Mouse (Mus musculus) liver, adult 2 months (tissue): Measurements from ENCODE around the gene Glb1l. TPM values are rescaled to one million over a fixed set of nuclear protein-coding genes. Genes with fewer than 3 reads are reported as not detected.
"Not testable (repeated sequence)": the region's sequence is repeated elsewhere in the genome, so short reads cannot be mapped to it uniquely, and the experiment has no call there.

Source experiments
- DNase-seq: peaks from one replicate; pipeline ENCODE4 v3.0.0-alpha.2; 2011; ENCODE audit warnings: low read depth, low spot score; ENCODE audit errors: extremely low read depth
- H3K27ac ChIP-seq: fragments of 200-500 bp; replicated peaks from 2 replicates; pipeline ENCODE4 v1.5.1; 2012; ENCODE audit warnings: low read depth, mild to moderate bottlenecking, control low read depth, inconsistent platforms, low read length; ENCODE audit not compliant: insufficient read depth
- H3K27me3 ChIP-seq: fragments of 200-500 bp; 2 replicates; pipeline ENCODE4 v1.6.1; 2012; ENCODE audit warnings: mild to moderate bottlenecking, moderate library complexity, low read length, inconsistent platforms; ENCODE audit not compliant: control insufficient read depth, insufficient read depth
- H3K36me3 ChIP-seq: fragments of 200-500 bp; 2 replicates; pipeline ENCODE4 v1.6.1; 2012; ENCODE audit warnings: low read length, inconsistent platforms; ENCODE audit not compliant: control insufficient read depth, insufficient read depth
- H3K4me1 ChIP-seq: fragments of 200-500 bp; 2 replicates; pipeline ENCODE4 v1.6.1; 2011; ENCODE audit warnings: low read length; ENCODE audit not compliant: control insufficient read depth, insufficient read depth
- H3K4me3 ChIP-seq: fragments of 200-500 bp; 2 replicates; pipeline ENCODE4 v1.5.1; 2011; ENCODE audit warnings: low read depth, mild to moderate bottlenecking, control low read depth, low read length, moderate library complexity; ENCODE audit not compliant: insufficient read depth
- H3K79me2 ChIP-seq: fragments of 200-500 bp; 2 replicates; pipeline ENCODE4 v1.6.1; 2012; ENCODE audit warnings: inconsistent platforms, mild to moderate bottlenecking, low read length, moderate library complexity; ENCODE audit not compliant: control insufficient read depth, insufficient read depth
- H3K9ac ChIP-seq: fragments of 200-500 bp; 2 replicates; pipeline ENCODE4 v1.6.1; 2012; ENCODE audit warnings: low read depth, mild to moderate bottlenecking, control low read depth, inconsistent platforms, low read length
- CTCF ChIP-seq: fragments of 200-500 bp; IDR thresholded peaks from 2 replicates; pipeline ENCODE4 v1.5.1; 2011; ENCODE audit warnings: low read depth, low read length, control low read depth
- POLR2A ChIP-seq: fragments of 200-500 bp; IDR thresholded peaks from 2 replicates; pipeline ENCODE4 v1.6.1; 2011; ENCODE audit warnings: low read length, control low read depth; ENCODE audit not compliant: insufficient read depth; ENCODE audit errors: extremely low read depth
- WGBS: fragments of 180-500 bp; shearing (Covaris S2); methylation state at CpG from one replicate; pipeline ENCODE4 v1.1.7; 2018; 5-methylcytosine and 5-hydroxymethylcytosine counted together
- polyA plus RNA-seq: library from polyadenylated mRNA; depleted of rRNA; stranded (reverse); fragments of >200 nt; gene quantifications from 2 replicates; pipeline ENCODE4 v1.2.3, GENCODE M21; 2012
- total RNA-seq: library from RNA; depleted of rRNA; stranded (reverse); fragments of >200 nt; gene quantifications from 2 replicates; pipeline ENCODE4 v1.2.3, GENCODE M21; 2014

The Glb1l gene
- total and polyA plus RNA-seq, 2 experiments = 2.1 to 4.8 TPM

- Histone ChIP-seq H3K4me3 (no peak overlapping the region), H3K4me1 (peaks cover 12% of the 10 kb centered on the region), H3K9ac (no peak overlapping the region; the same call in 1 of the 2 replicates)
Observed at GRCm38 (mm10) chr1:75234606-75235005, 24.0 kb upstream of the Glb1l start.

GRCm38 (mm10) chr1:75232489-75232888 is 21.9 kb upstream of the Glb1l start:
- not testable (repeated sequence) for H3K4me1 ChIP-seq, H3K4me3 ChIP-seq
- 80% methylated on average over 4 of the region's 4 CpGs for WGBS

More at GRCm38 (mm10) chr1:75234606-75235005, 24.0 kb upstream of the Glb1l start:
- no peak overlapping the region for H3K27ac ChIP-seq
- 2% methylated on average over 8 of the region's 8 CpGs for WGBS
- H3K27me3 ChIP-seq = no peaks in the 10 kb centered on the region
- H3K36me3 ChIP-seq = peaks cover under 1% of the 10 kb centered on the region
- peaks cover 6% of the 10 kb centered on the region; the same call in 1 of the 2 replicates for H3K79me2 ChIP-seq
- DNase-seq = peak; percentile 79
- TF ChIP-seq CTCF (peak; percentile 87), POLR2A (no peak)

GRCm38 (mm10) chr1:75231664-75232152 is 21.1 kb upstream of the Glb1l start, which contains the start of gene A630095N17Rik:
TSS of gene A630095N17Rik (minus strand) at chr1:75232102.
- H3K79me2 ChIP-seq = 0 out of 2 replicates have a peak, but pooled peaks cover 2% of the 10 kb centered on the region
- TF ChIP-seq POLR2A = no peak
- TF ChIP-seq CTCF = no peak
- no peak within 1 kb of the TSS for H3K4me3 ChIP-seq
- H3K36me3 ChIP-seq = no peaks in the 10 kb centered on the region
- no peak for DNase-seq
- 83% methylated on average over 5 of the region's 5 CpGs for WGBS
- H3K4me1 ChIP-seq = peaks cover 2% of the 10 kb centered on the region
- no peaks in the 10 kb centered on the region for H3K27me3 ChIP-seq
- no peak within 1 kb of the TSS for H3K9ac ChIP-seq
- H3K27ac ChIP-seq = no peak within 1 kb of the TSS

More at GRCm38 (mm10) chr1:75232489-75232888, 21.9 kb upstream of the Glb1l start:
- not testable (repeated sequence) for H3K79me2 ChIP-seq, H3K27ac ChIP-seq, H3K36me3 ChIP-seq, H3K27me3 ChIP-seq, DNase-seq, H3K9ac ChIP-seq

DNA sequence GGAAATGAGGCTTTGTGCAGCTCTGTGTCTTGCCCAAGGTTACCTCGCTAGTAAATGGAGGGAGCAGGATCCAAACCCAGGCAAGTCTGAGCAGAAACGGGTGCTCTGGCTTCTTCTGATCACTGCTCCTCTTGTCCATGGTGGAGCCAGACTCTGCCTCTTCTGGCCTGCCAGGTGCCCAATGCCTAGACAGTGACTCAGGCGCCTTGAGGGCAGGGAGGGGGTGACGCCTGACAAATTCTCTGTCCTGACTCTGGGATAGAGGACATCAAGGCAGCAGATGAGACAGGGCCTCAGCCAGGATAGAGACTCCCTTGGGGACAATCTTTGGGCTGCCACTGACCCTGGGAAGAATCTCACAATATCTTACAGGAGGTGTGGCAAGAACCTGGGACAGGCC is 20.6 kb upstream of the Glb1l start:
- Histone ChIP-seq H3K27me3 (no peaks in the 10 kb centered on the region), H3K36me3 (no peaks in the 10 kb centered on the region), H3K79me2 (no peaks in the 10 kb centered on the region), H3K9ac (no peak overlapping the region), H3K27ac (no peak overlapping the region), H3K4me1 (peaks cover 2% of the 10 kb centered on the region), H3K4me3 (no peak overlapping the region)
- WGBS = 84% methylated on average over 4 of the region's 4 CpGs
- DNase-seq = no peak
- no peak for TF ChIP-seq CTCF
- TF ChIP-seq POLR2A = no peak

DNA sequence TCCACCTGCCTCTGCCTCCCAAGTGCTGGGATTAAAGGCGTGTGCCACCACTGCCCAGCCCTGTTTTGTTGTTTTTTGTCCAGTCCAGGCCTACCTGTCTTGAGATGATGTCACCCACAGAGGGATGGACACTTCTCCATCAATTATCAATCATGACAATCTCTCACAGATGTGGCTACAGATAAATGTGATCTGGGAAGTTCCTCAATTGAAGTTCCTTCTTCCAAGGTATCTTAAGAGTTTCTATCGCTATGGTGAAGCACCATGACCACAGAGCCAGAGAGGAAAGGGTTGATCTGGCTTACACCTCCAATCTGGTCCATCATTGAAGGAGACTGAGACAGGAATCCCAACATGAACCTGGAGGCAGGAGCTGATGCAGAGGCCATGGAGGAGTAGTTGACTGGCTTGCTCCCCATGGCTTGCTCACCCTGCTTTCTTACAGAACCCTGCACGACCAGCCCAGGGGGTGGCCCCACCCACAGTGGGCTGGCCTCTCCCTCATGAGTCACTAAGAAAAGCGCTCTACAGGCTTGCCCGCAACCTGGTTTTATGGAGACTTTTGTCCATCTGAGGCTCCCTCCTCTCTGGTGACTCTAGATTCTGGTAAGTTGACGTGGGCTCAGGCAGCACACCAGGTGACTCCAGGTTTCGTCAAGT is 19.9 kb upstream of the Glb1l start:
- DNase-seq = no peak
- no peak for TF ChIP-seq CTCF
- TF ChIP-seq POLR2A = no peak
- H3K36me3 ChIP-seq = no peaks in the 10 kb centered on the region
- H3K4me3 ChIP-seq = no peak overlapping the region
- no peaks in the 10 kb centered on the region for H3K79me2 ChIP-seq
- 78% methylated on average over 7 of the region's 7 CpGs for WGBS
- H3K27me3 ChIP-seq = no peaks in the 10 kb centered on the region
- no peak overlapping the region for H3K9ac ChIP-seq
- no peak overlapping the region for H3K27ac ChIP-seq
- peaks cover 2% of the 10 kb centered on the region for H3K4me1 ChIP-seq

GRCm38 (mm10) chr1:75229158-75229557 is 18.5 kb upstream of the Glb1l start:
- Histone ChIP-seq H3K4me3 (no peak overlapping the region), H3K9ac (no peak overlapping the region), H3K27me3 (no peaks in the 10 kb centered on the region), H3K27ac (no peak overlapping the region), H3K4me1 (no peaks in the 10 kb centered on the region), H3K79me2 (no peaks in the 10 kb centered on the region), H3K36me3 (no peaks in the 10 kb centered on the region)
- TF ChIP-seq CTCF = no peak
- DNase-seq = no peak
- WGBS = 72% methylated on average over 4 of the region's 4 CpGs
